Mouse (Mus musculus): ENCODE measurements around the gene Gpx5. TPM values are rescaled to one million over a fixed set of nuclear protein-coding genes. Genes with fewer than 3 reads are reported as not detected.

Gene Gpx5
- polyA plus RNA-seq, 1 experiment from 2014 or later = not detected

- no peaks in the 10 kb centered on the region for H3K9me3 ChIP-seq (replicated peaks; ENCODE audit: control insufficient read depth, low read length)
- peak; percentile 85 for ATAC-seq (replicated peaks; ENCODE audit: insufficient number of reproducible peaks, low FRiP score, low TSS enrichment)
- no peak overlapping the region for H3K27ac ChIP-seq (ENCODE audit: low read depth, low read length)
- under 1% methylated on average over 25 of the region's 25 CpGs for WGBS (ENCODE audit: insufficient replicate concordance)
- no peaks in the 10 kb centered on the region for H3K36me3 ChIP-seq (ENCODE audit: control insufficient read depth, insufficient read depth, low read length)
- H3K27me3 ChIP-seq (ENCODE audit: control insufficient read depth, insufficient read depth, low read length) = no peaks in the 10 kb centered on the region
- H3K9ac ChIP-seq (ENCODE audit: low read depth, low read length) = peak overlapping the region; percentile 65; the same call in 1 of the 2 replicates
- peak overlapping the region; percentile 67 for H3K4me3 ChIP-seq (ENCODE audit: low read depth, low read length)
- peak overlapping the region; percentile 79 for H3K4me2 ChIP-seq
- no peaks in the 10 kb centered on the region for H3K4me1 ChIP-seq (ENCODE audit: control insufficient read depth, insufficient read depth, low read length)
These were observed 16.5 kb downstream of the Gpx5 start for GRCm38 (mm10) chr13:21275815-21276550.

DNA sequence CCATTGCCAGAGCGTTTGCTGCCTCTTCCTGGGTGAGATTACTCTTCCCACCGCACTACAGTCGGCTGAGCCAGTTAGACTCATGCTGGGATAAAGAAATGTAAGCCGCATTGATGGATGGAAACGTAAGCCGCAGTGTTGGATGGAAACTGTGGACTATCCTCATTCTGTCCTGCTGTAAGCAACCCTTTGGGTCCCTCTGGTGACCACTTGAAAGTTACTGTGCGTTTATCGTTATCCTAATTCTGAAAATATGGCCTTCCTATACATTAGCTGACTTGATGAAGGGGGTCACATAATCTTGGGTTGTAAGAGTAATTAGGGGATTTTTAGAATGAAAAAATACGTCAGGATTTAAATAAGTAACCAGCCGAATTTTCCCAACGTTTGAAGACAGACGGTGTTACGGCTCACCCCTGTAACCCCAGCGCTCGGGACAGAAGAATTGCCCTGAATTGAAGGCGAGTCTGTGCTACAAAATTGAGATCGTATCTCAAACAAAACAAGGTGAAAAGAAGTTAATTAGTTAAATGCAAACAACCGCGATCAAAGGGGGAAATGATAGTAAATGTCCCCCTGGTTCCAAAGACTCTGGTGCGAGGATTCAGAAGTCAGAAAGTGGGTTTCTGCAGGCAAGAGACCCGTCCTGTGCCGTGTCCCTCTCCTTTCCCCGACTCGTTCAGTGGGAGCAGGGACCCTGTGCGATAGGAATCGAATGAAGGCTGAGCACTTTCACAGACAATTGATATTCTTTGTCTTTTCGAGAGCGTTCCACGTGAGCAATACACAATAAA is 17.3 kb downstream of the Gpx5 start:
- Histone ChIP-seq H3K9ac (ENCODE audit: low read depth, low read length) (peak overlapping the region; percentile 50; the same call in 1 of the 2 replicates), H3K27ac (ENCODE audit: low read depth, low read length) (no peak overlapping the region), H3K4me2 (peak overlapping the region; percentile 79), H3K27me3 (ENCODE audit: control insufficient read depth, insufficient read depth, low read length) (no peaks in the 10 kb centered on the region), H3K9me3 (replicated peaks; ENCODE audit: control insufficient read depth, low read length) (no peaks in the 10 kb centered on the region), H3K36me3 (ENCODE audit: control insufficient read depth, insufficient read depth, low read length) (no peaks in the 10 kb centered on the region), H3K4me3 (ENCODE audit: low read depth, low read length) (peak overlapping the region; percentile 67), H3K4me1 (ENCODE audit: control insufficient read depth, insufficient read depth, low read length) (no peaks in the 10 kb centered on the region)
- peak; percentile 44; the same call in 1 of the 2 replicates for ATAC-seq (replicated peaks; ENCODE audit: insufficient number of reproducible peaks, low FRiP score, low TSS enrichment)
- under 1% methylated on average over 29 of the region's 29 CpGs for WGBS (ENCODE audit: insufficient replicate concordance)

GRCm38 (mm10) chr13:21268262-21268661 is 24.3 kb downstream of the Gpx5 start:
- no peak overlapping the region for H3K27ac ChIP-seq (ENCODE audit: low read depth, low read length)

GRCm38 (mm10) chr13:21267541-21267940 is 25.0 kb downstream of the Gpx5 start:
- no peak for ATAC-seq (replicated peaks; ENCODE audit: insufficient number of reproducible peaks, low FRiP score, low TSS enrichment)
- Histone ChIP-seq H3K4me2 (peak overlapping the region; percentile 58), H3K9ac (ENCODE audit: low read depth, low read length) (no peak overlapping the region), H3K27me3 (ENCODE audit: control insufficient read depth, insufficient read depth, low read length) (no peaks in the 10 kb centered on the region), H3K4me3 (ENCODE audit: low read depth, low read length) (0 out of 2 replicates have a peak overlapping the region, but pooled peaks have one; percentile 25), H3K4me1 (ENCODE audit: control insufficient read depth, insufficient read depth, low read length) (no peaks in the 10 kb centered on the region; the same call in 1 of the 2 replicates), H3K27ac (ENCODE audit: low read depth, low read length) (no peak overlapping the region), H3K9me3 (replicated peaks; ENCODE audit: control insufficient read depth, low read length) (no peaks in the 10 kb centered on the region), H3K36me3 (ENCODE audit: control insufficient read depth, insufficient read depth, low read length) (no peaks in the 10 kb centered on the region)
- 13% methylated on average over 4 of the region's 4 CpGs for WGBS (ENCODE audit: insufficient replicate concordance)

More at GRCm38 (mm10) chr13:21268262-21268661, 24.3 kb downstream of the Gpx5 start:
- no peaks in the 10 kb centered on the region for H3K27me3 ChIP-seq (ENCODE audit: control insufficient read depth, insufficient read depth, low read length)
- no peaks in the 10 kb centered on the region; the same call in 1 of the 2 replicates for H3K4me1 ChIP-seq (ENCODE audit: control insufficient read depth, insufficient read depth, low read length)
- no peaks in the 10 kb centered on the region for H3K9me3 ChIP-seq (replicated peaks; ENCODE audit: control insufficient read depth, low read length)
- H3K36me3 ChIP-seq (ENCODE audit: control insufficient read depth, insufficient read depth, low read length) = no peaks in the 10 kb centered on the region
- 0 out of 2 replicates have a peak overlapping the region, but pooled peaks have one; percentile 16 for H3K9ac ChIP-seq (ENCODE audit: low read depth, low read length)
- peak overlapping the region; percentile 58 for H3K4me2 ChIP-seq
- WGBS (ENCODE audit: insufficient replicate concordance) = 11% methylated on average over 1 of the region's 1 CpGs
- ATAC-seq (replicated peaks; ENCODE audit: insufficient number of reproducible peaks, low FRiP score, low TSS enrichment) = no peak
- H3K4me3 ChIP-seq (ENCODE audit: low read depth, low read length) = peak overlapping the region; percentile 25

- no peaks in the 10 kb centered on the region for H3K36me3 ChIP-seq (ENCODE audit: control insufficient read depth, insufficient read depth, low read length)
- H3K4me2 ChIP-seq = no peak overlapping the region
- H3K4me3 ChIP-seq (ENCODE audit: low read depth, low read length) = no peak overlapping the region
- H3K27ac ChIP-seq (ENCODE audit: low read depth, low read length) = no peak overlapping the region
- 54% methylated on average over 2 of the region's 2 CpGs for WGBS (ENCODE audit: insufficient replicate concordance)
- H3K4me1 ChIP-seq (ENCODE audit: control insufficient read depth, insufficient read depth, low read length) = no peaks in the 10 kb centered on the region; the same call in 1 of the 2 replicates
- no peaks in the 10 kb centered on the region for H3K9me3 ChIP-seq (replicated peaks; ENCODE audit: control insufficient read depth, low read length)
- H3K27me3 ChIP-seq (ENCODE audit: control insufficient read depth, insufficient read depth, low read length) = no peaks in the 10 kb centered on the region
- no peak for ATAC-seq (replicated peaks; ENCODE audit: insufficient number of reproducible peaks, low FRiP score, low TSS enrichment)
- no peak overlapping the region for H3K9ac ChIP-seq (ENCODE audit: low read depth, low read length)
These were observed 26.8 kb downstream of the Gpx5 start for GRCm38 (mm10) chr13:21265736-21266135.

DNA sequence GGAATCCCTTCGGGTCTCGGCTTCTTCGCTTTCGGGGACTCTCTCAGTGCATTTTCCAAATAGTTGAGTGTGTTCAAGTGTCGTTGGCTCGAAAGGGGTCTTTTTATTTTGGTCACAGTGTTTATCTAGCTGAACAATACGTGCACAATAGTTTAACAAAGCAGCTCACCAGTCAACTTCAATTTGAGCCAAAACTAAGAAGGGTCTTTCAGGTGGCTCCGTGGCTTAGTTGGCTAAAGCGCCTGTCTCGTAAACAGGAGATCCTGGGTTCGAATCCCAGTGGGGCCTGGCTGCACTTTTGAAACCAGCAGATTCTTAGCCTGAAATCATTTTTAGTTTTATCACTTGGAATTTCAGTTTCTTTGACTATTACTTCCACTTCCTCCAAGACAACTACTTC is 28.2 kb downstream of the Gpx5 start:
- Histone ChIP-seq H3K27ac (ENCODE audit: low read depth, low read length) (no peak overlapping the region), H3K27me3 (ENCODE audit: control insufficient read depth, insufficient read depth, low read length) (no peaks in the 10 kb centered on the region), H3K9me3 (replicated peaks; ENCODE audit: control insufficient read depth, low read length) (no peaks in the 10 kb centered on the region), H3K9ac (ENCODE audit: low read depth, low read length) (peak overlapping the region; percentile 65), H3K4me3 (ENCODE audit: low read depth, low read length) (peak overlapping the region; percentile 49), H3K4me1 (ENCODE audit: control insufficient read depth, insufficient read depth, low read length) (no peaks in the 10 kb centered on the region; the same call in 1 of the 2 replicates), H3K36me3 (ENCODE audit: control insufficient read depth, insufficient read depth, low read length) (no peaks in the 10 kb centered on the region), H3K4me2 (peak overlapping the region; percentile 55)
- no peak for ATAC-seq (replicated peaks; ENCODE audit: insufficient number of reproducible peaks, low FRiP score, low TSS enrichment)
- 1% methylated on average over 11 of the region's 11 CpGs for WGBS (ENCODE audit: insufficient replicate concordance)

GRCm38 (mm10) chr13:21263910-21264309 is 28.6 kb downstream of the Gpx5 start:
- Histone ChIP-seq H3K4me2 (peak overlapping the region; percentile 55), H3K4me1 (ENCODE audit: control insufficient read depth, insufficient read depth, low read length) (peaks cover 1% of the 10 kb centered on the region; the same call in 1 of the 2 replicates), H3K27me3 (ENCODE audit: control insufficient read depth, insufficient read depth, low read length) (no peaks in the 10 kb centered on the region), H3K4me3 (ENCODE audit: low read depth, low read length) (peak overlapping the region; percentile 49), H3K27ac (ENCODE audit: low read depth, low read length) (no peak overlapping the region), H3K9me3 (replicated peaks; ENCODE audit: control insufficient read depth, low read length) (no peaks in the 10 kb centered on the region), H3K9ac (ENCODE audit: low read depth, low read length) (peak overlapping the region; percentile 65), H3K36me3 (ENCODE audit: control insufficient read depth, insufficient read depth, low read length) (no peaks in the 10 kb centered on the region)
- ATAC-seq (replicated peaks; ENCODE audit: insufficient number of reproducible peaks, low FRiP score, low TSS enrichment) = no peak
- 2% methylated on average over 11 of the region's 11 CpGs for WGBS (ENCODE audit: insufficient replicate concordance)

DNA sequence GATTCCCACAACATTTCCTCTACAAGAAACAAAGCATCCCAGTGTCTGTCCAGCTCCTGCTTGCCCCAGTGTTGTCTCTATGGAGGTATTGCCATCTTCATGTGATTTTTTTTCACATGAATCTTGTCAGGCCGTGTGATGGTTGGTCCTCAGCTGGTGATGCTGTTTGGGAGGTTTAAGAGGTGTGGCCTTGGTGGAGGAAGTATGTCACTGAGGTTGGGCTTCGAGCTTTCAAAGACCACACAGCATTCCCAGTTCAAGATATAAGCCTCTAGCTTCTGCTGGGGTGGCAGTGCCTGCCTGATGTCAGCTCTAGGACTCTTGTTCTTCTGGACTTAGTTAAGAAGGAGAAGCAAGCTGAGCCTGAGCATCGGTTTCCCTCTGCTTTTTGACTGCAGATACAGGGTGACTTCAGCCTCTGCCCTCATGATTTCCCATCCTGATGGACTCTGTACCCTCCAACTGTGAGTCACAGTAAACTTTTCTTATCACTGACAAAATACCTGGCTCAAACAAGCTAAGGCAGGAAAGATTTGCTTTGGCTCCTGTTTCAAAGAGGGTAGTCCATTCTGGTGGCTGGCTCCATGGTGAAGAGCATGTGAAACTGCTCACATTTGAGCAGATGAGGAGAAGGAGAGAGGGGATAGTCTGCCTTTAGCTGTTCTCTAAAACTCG is 29.6 kb downstream of the Gpx5 start:
- 60% methylated on average over 4 of the region's 4 CpGs for WGBS (ENCODE audit: insufficient replicate concordance)
- H3K36me3 ChIP-seq (ENCODE audit: control insufficient read depth, insufficient read depth, low read length) = no peaks in the 10 kb centered on the region
- H3K4me1 ChIP-seq (ENCODE audit: control insufficient read depth, insufficient read depth, low read length) = peaks cover 2% of the 10 kb centered on the region; the same call in 1 of the 2 replicates
- no peak overlapping the region for H3K9ac ChIP-seq (ENCODE audit: low read depth, low read length)
- no peak overlapping the region for H3K4me3 ChIP-seq (ENCODE audit: low read depth, low read length)
- no peaks in the 10 kb centered on the region for H3K9me3 ChIP-seq (replicated peaks; ENCODE audit: control insufficient read depth, low read length)
- H3K27ac ChIP-seq (ENCODE audit: low read depth, low read length) = no peak overlapping the region
- peak overlapping the region; percentile 55 for H3K4me2 ChIP-seq
- no peaks in the 10 kb centered on the region for H3K27me3 ChIP-seq (ENCODE audit: control insufficient read depth, insufficient read depth, low read length)
- no peak for ATAC-seq (replicated peaks; ENCODE audit: insufficient number of reproducible peaks, low FRiP score, low TSS enrichment)
